Mouse (Mus musculus) kidney, adult 2 months (tissue): ENCODE measurements around the gene Fgf12. TPM values are rescaled to one million over a fixed set of nuclear protein-coding genes. Genes with fewer than 3 reads are reported as not detected.

Experiments
- DNase-seq: peaks from one replicate; pipeline ENCODE4 v3.0.0; 2021
- H3K27ac ChIP-seq: fragments of 200-500 bp; 2 replicates; pipeline ENCODE4 v1.5.1; 2012; ENCODE audit warnings: low read depth, low read length, control low read depth, inconsistent platforms; ENCODE audit not compliant: insufficient read depth
- H3K27me3 ChIP-seq: fragments of 200-500 bp; replicated peaks from 2 replicates; pipeline ENCODE4 v1.6.1; 2012; ENCODE audit warnings: mild to moderate bottlenecking, moderate library complexity, low read length, inconsistent platforms; ENCODE audit not compliant: control insufficient read depth, insufficient read depth
- H3K36me3 ChIP-seq: fragments of 200-500 bp; 2 replicates; pipeline ENCODE4 v1.6.1; 2012; ENCODE audit warnings: mild to moderate bottlenecking, moderate library complexity, low read length, inconsistent platforms; ENCODE audit not compliant: control insufficient read depth, insufficient read depth
- H3K4me1 ChIP-seq: fragments of 200-500 bp; 2 replicates; pipeline ENCODE4 v1.6.1; 2011; ENCODE audit warnings: low read length; ENCODE audit not compliant: control insufficient read depth, insufficient read depth
- H3K4me3 ChIP-seq: fragments of 200-500 bp; 2 replicates; pipeline ENCODE4 v1.5.1; 2011; ENCODE audit warnings: mild to moderate bottlenecking, low read depth, low read length, control low read depth; ENCODE audit not compliant: insufficient read depth
- CTCF ChIP-seq: fragments of 200-500 bp; conservative IDR thresholded peaks from 2 replicates; pipeline ENCODE4 v1.5.1; 2011; ENCODE audit warnings: low read depth, mild to moderate bottlenecking, control low read depth, low read length, moderate library complexity, mixed read lengths; ENCODE audit not compliant: insufficient read depth, insufficient read length
- POLR2A ChIP-seq: fragments of 200-500 bp; IDR thresholded peaks from one replicate; pipeline ENCODE4 v1.6.1; 2011; ENCODE audit warnings: low read depth, low read length, control low read depth
- WGBS: fragments of 180-500 bp; shearing (Covaris S2); methylation state at CpG from one replicate; pipeline ENCODE4 v1.1.7; 2018; 5-methylcytosine and 5-hydroxymethylcytosine counted together
- polyA plus RNA-seq: library from polyadenylated mRNA; depleted of rRNA; stranded (reverse); fragments of >200 nt; gene quantifications from 2 replicates; pipeline ENCODE4 v1.2.3, GENCODE M21; 2012

Gene Fgf12
- polyA plus RNA-seq, 1 experiment: 0.74 TPM

DNA sequence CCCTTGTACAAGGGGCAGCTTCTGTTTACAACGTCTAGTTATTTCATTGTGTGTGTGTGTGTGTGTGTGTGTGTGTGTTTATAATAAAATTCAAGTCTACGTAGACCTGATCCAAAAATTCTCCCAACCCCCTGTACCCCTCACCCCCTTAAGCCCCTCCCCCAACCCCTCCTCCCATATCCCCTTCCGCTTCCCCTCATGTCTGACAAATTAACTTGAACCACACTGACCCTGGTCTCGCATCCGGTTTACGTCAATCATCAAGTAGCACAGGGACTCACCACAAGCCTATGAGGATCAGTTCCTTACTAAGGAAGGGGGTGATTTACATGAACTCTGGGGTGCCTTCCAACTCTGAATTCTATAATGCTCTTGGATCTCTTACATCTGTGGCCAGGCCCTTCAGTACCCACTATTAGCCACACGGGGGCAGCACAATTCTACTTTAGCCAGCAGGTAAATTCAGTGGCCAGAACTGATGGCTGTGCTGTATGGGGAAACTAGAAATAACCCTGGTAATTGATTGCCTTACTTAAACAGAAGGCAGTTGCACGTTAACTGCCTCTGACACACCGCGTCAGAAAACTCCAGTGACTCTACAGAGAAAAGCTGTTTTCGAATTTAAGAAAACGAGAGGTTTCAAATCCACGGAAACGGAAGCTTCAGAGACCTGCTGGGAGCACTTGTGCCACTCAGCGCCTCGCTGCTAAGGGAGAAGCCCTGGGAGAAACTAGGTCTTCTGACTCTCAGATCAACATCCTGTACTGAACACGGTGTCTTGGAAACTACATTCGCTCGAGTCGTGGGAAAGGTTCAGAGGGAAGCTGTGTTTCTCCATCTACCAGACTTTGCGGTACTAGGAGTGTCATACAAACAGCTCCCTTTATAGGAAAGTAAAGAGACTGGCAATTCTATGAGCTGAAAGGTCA lies 235.0 kb downstream of the Fgf12 start:
- H3K4me1 ChIP-seq: no peaks in the 10 kb centered on the region

DNA sequence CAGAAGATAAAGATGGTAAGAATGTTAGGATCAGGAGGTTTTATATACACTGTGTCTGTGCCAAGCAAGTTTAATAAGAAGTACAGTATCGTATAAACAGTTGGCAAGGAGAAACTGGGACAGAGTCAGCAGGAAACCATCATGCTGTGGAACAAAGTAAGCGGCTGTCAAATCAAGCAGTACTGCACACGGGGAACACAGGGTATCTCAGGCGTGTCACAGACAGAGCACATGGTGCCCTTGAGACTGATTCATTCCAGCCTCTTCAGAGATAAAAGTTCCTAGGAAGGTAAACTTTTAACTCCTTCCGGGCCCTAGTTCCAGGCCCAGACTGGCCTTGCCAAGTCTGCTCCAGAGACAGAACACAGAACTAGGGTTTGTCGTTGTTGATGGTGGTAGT lies 240.4 kb downstream of the Fgf12 start:
- Histone ChIP-seq H3K4me3 (no peak overlapping the region), H3K27ac (no peak overlapping the region), H3K36me3 (no peaks in the 10 kb centered on the region), H3K4me1 (no peaks in the 10 kb centered on the region), H3K27me3 (no peaks in the 10 kb centered on the region; the same call in 1 of the 2 replicates)
- TF ChIP-seq CTCF: no peak
- no peak for TF ChIP-seq POLR2A
- WGBS: 38% methylated on average over 6 of the region's 6 CpGs
- no peak for DNase-seq

More for the DNA sequence above, 235.0 kb downstream of the Fgf12 start:
- no peak overlapping the region for H3K27ac ChIP-seq
- H3K36me3 ChIP-seq: no peaks in the 10 kb centered on the region
- peak; percentile 74 for DNase-seq
- no peaks in the 10 kb centered on the region; the same call in 1 of the 2 replicates for H3K27me3 ChIP-seq
- peak; percentile 80 for TF ChIP-seq CTCF
- no peak for TF ChIP-seq POLR2A
- H3K4me3 ChIP-seq: no peak overlapping the region
- 21% methylated on average over 21 of the region's 21 CpGs for WGBS

DNA sequence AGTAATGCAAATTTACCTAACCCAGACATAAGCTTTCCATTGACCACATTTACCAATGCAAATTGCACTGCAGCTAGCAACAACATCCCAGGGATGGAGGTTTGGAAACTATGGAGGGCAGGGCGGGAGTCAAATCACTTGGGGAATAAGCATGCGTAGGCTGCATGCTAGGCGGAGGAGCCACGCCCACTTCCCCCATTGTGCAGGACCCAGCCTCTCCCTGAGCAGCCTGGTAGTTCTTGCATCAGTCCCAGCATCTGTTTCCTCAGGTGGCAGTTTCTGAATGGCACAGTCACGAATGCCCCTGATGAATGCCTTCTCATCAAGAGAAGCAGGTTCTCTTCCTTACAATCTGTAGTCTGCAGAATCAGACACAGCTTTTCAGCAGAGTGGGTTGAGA lies 241.5 kb downstream of the Fgf12 start:
- Histone ChIP-seq H3K27ac (no peak overlapping the region), H3K4me1 (no peaks in the 10 kb centered on the region), H3K4me3 (no peak overlapping the region), H3K36me3 (no peaks in the 10 kb centered on the region), H3K27me3 (no peaks in the 10 kb centered on the region; the same call in 1 of the 2 replicates)
- WGBS: 33% methylated on average over 5 of the region's 5 CpGs
- TF ChIP-seq POLR2A: no peak
- no peak for DNase-seq

GRCm38 (mm10) chr16:28497971-28498607 lies 254.8 kb downstream of the Fgf12 start:
- Histone ChIP-seq H3K27me3 (no peaks in the 10 kb centered on the region), H3K27ac (no peak overlapping the region), H3K36me3 (no peaks in the 10 kb centered on the region), H3K4me1 (no peaks in the 10 kb centered on the region), H3K4me3 (no peak overlapping the region)
- 81% methylated on average over 12 of the region's 12 CpGs for WGBS
- no peak for DNase-seq
- TF ChIP-seq CTCF (no peak), POLR2A (no peak)

DNA sequence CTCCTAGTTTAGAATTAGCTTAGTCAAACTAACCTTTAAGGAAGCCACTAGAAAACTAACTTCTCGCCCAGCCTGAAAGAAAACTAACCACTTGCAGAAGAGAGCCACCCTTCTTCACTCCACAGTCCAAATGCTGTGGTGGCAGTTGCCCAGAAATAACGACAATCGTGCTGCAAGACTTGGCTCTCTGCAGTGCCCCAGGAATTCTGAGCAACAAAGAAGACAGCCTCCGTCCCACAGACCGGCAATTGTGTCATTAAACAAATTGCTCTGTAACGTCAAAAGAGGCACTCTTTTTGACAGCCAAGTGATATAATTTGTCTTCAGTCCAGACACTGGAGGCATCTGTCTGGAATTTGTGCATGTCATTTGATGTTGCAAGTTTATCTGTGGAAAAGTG lies 261.2 kb downstream of the Fgf12 start:
- H3K27me3 ChIP-seq: no peaks in the 10 kb centered on the region
- TF ChIP-seq POLR2A (no peak), CTCF (no peak)
- 18% methylated on average over 6 of the region's 6 CpGs for WGBS
- H3K27ac ChIP-seq: no peak overlapping the region
- H3K4me1 ChIP-seq: no peaks in the 10 kb centered on the region
- H3K4me3 ChIP-seq: no peak overlapping the region
- no peak for DNase-seq
- H3K36me3 ChIP-seq: no peaks in the 10 kb centered on the region

GRCm38 (mm10) chr16:28490515-28490914 lies 262.4 kb downstream of the Fgf12 start:
- peak; percentile 54 for DNase-seq
- Histone ChIP-seq H3K4me3 (no peak overlapping the region), H3K27ac (no peak overlapping the region), H3K27me3 (no peaks in the 10 kb centered on the region), H3K36me3 (no peaks in the 10 kb centered on the region), H3K4me1 (no peaks in the 10 kb centered on the region)
- no peak for TF ChIP-seq POLR2A
- TF ChIP-seq CTCF: peak; percentile 86
- 9% methylated on average over 6 of the region's 6 CpGs for WGBS

DNA sequence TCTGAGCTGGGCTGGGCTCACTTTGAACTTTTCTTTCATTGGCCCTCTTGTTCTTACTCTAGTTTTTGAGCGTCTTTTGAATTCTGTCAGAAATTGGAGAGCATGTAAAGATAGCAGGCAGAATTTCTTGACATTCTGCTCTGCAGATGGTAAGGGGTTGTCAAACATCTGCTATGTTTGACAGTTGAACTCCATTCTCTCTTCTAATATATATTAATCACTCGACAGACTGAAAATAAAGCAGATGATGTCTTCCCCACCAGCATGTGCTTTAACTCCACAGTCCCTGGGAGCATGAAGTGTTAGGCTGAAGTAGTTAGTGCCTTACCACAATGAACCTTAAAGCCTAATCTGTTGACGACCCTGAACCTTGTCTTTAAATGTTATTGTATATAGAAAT lies 267.9 kb downstream of the Fgf12 start:
- Histone ChIP-seq H3K27ac (no peak overlapping the region), H3K27me3 (no peaks in the 10 kb centered on the region), H3K36me3 (no peaks in the 10 kb centered on the region), H3K4me1 (no peaks in the 10 kb centered on the region), H3K4me3 (no peak overlapping the region)
- no peak for TF ChIP-seq POLR2A
- no peak for TF ChIP-seq CTCF
- 84% methylated on average over 3 of the region's 3 CpGs for WGBS
- no peak for DNase-seq
